Mouse (Mus musculus) colon, adult 2 months (tissue): Measurements from ENCODE around the gene 2410141K09Rik. TPM values are rescaled to one million over a fixed set of nuclear protein-coding genes. Genes with fewer than 3 reads are reported as not detected.

Source experiments
- polyA plus RNA-seq: library from polyadenylated mRNA; depleted of rRNA; stranded (reverse); fragments of >200 nt; gene quantifications from 2 replicates; pipeline ENCODE4 v1.2.3, GENCODE M21; 2012; rRNA removed

Gene 2410141K09Rik
- polyA plus RNA-seq = not detected in 2 replicates

GRCm38 (mm10) chr13:66441018-66441417 is at the start of gene 2410141K09Rik:
TSS of gene 2410141K09Rik (minus strand) at chr13:66441118.

Other genes starting within 250 kb of the 2410141K09Rik start
- gene Gm10772, start 213.5 kb downstream of the 2410141K09Rik start, polyA plus RNA-seq = not detected in 2 replicates